Mouse (Mus musculus) C2C12 (cell line): ENCODE measurements around the gene Trp53rkb.

Experiments used
- CTCF ChIP-seq: IDR thresholded peaks from one replicate; pipeline ENCODE4 v1.5.1; 2011; ENCODE audit not compliant: control insufficient read depth, insufficient read depth, insufficient read length
- MAX ChIP-seq: IDR thresholded peaks from one replicate; pipeline ENCODE4 v1.6.1; 2011; ENCODE audit warnings: mild to moderate bottlenecking, control low read depth
- MYOD1 ChIP-seq: IDR thresholded peaks from one replicate; pipeline ENCODE4 v1.6.1; 2011; ENCODE audit warnings: low read depth; ENCODE audit not compliant: control insufficient read depth, insufficient read length
- MYOG ChIP-seq: IDR thresholded peaks from one replicate; pipeline ENCODE4 v1.6.1; 2011; ENCODE audit not compliant: control insufficient read depth, insufficient read length; ENCODE audit errors: extremely low read depth
- USF1 ChIP-seq: IDR thresholded peaks from one replicate; pipeline ENCODE4 v1.6.1; 2011; ENCODE audit warnings: low read depth, mild to moderate bottlenecking, control low read depth, moderate library complexity

DNA sequence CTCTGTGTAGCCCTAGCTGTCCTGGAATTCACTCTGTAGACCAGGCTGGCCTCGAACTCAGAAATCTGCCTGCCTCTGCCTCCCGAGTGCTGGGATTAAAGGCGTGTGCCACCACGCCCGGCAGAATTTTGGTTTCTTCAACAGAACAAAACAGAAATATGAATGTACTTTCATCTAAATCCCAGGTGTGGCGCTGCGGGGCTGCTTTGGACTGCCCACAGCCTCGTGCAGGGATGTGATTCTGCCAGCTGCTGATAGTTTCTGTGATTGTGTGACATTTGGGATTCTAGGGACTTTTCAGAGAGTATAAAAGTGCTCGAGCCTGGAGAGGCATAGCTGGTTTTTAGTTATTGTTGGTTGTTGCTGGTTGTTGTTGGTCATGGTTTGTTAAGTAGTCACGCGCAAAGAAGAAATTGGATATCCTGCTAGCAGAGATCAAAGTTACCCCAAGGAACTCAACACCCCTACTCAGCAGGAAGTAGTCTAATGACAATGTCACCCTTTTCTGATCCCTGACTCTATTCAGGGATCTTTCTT, 16.9 kb upstream of the Trp53rkb start:
- TF ChIP-seq USF1 (no peak), CTCF (no peak), MYOG (no peak), MAX (no peak), MYOD1 (no peak)
